Mouse (Mus musculus): ENCODE data around the gene Hcn3.

The Hcn3 gene

DNA sequence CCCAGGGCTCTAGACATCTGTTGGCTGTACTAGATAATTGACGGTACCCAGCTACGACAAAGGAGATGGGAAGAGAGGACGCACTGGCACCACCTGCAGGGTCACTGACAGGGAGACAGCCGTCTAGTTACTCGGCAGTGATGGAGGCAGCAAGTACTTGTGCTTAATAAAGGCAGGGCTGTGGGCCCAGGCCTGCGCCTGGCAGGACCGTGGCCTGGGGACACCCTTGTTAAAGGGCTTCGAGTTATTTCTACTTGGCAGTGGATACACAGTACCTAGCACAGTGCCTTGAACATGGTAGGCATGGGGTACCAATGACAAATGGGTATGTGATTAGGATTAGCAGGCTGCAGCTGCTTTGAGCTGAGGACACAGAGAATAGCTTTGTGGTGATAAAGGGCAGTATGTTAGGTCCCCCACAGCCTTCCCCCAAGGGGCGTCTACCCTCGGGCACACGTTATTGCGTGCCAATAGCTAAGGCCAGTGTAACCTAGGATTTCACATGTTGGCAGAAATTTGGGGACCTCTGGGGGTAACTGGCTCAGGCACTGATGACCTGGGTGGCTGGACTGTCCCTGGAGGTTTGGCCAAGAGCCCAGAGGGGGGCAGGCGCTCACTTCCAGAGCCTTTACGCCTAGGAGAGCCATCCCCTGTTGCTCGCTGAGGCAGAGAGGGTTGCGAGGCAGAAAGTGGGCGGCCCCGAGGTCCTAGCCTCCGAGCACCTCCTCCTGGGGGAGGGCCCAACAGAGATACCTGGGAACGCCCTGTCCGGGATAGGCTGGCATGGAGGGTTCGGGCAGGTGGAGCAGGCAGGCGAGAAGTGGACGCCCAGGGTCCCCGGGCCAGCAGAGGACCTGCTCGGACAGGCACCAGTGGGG is 12.7 kb downstream of the Hcn3 start:
- no peak for DNase-seq (ENCODE audit: low spot score in 2 of 2)

DNA sequence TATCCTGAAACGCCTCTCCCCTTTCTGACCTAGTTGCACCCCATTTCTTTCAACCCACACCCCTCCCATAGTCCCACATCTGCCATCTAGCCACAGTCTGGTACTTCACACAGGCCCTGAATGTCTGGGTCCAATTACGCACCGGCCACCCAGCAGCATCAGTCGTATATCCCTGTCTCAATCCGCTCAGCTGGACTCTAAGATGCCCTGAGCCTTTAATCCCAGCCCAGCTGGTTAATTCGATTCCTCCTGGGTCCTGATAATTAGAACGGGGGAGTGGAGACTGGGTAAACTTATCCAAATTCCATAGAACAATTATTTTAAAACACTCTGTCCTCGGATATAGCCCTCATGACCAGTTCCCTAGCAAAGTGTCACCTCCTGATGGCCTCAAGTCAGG is 14.4 kb downstream of the Hcn3 start:
- no peak for DNase-seq (ENCODE audit: low spot score in 2 of 2)

DNA sequence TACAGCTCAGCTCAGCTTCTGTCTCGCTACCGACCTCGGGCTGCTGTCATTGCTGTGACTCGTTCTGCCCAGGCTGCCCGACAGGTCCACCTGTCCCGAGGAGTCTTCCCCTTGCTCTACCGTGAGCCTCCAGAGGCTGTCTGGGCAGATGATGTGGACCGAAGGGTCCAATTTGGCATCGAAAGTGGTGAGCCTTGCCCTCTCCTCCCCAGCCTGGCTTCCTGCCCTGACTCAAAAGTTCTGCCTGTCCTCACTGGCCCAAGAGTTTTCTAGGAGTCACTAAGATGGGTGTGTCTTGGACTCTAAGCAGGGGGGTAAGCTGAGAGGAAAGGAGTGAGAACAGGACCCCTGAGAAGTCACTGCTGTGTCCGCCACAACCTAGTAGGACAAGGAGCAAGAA is 15.2 kb downstream of the Hcn3 start:
- DNase-seq (ENCODE audit: low spot score in 2 of 2): no peak

GRCm38 (mm10) chr3:89136365-89136764 is 23.6 kb downstream of the Hcn3 start:
- peak; percentile 46 to 57 for DNase-seq (ENCODE audit: low spot score in 2 of 2)

DNA sequence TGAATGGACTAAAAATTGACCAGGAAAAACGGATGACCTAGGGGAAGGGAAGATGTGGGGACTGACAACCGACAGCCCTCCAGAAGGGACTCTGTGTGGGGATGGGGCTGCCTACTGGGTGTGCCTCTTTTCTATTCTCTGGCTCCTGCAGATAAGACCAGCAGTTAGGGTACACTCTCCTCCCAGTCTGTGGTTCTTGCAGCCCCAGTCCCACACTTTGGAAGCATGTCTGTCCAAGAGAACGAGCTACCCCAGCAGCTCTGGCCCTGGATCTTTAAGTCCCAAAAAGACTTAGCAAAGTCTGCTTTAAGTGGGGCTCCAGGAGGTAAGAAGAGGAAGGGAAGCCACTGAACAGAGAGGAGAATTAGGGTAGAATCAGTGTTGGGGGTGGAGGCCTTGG is 24.0 kb downstream of the Hcn3 start, which contains the start of gene Pklr:
Pklr (plus strand) TSS at position 185 of the 400 bp plus-strand sequence.
- no peak for DNase-seq (ENCODE audit: low spot score in 2 of 2)

GRCm38 (mm10) chr3:89133752-89134151 is 26.2 kb downstream of the Hcn3 start:
- DNase-seq (ENCODE audit: low spot score in 2 of 2): no peak

DNA sequence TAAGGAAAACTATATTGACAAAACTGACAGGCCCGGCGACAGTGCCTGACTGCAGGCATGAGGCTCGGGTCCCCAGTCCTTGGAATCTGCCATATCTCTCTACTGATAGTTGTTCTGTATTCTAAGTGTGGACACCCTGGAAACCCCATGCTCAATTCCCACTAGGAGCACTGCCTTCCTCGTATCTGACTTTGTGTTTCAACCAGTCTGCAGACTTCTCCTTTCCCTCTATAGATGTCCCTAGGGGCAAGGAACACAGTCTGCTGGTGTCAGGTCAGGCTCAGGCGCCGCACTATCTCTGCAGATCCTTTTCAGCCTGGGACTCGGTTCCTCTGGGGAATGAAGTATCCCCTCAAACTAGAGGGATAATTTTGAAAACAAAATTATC is 26.9 kb downstream of the Hcn3 start:
- no peak for DNase-seq (ENCODE audit: low spot score in 2 of 2)

DNA sequence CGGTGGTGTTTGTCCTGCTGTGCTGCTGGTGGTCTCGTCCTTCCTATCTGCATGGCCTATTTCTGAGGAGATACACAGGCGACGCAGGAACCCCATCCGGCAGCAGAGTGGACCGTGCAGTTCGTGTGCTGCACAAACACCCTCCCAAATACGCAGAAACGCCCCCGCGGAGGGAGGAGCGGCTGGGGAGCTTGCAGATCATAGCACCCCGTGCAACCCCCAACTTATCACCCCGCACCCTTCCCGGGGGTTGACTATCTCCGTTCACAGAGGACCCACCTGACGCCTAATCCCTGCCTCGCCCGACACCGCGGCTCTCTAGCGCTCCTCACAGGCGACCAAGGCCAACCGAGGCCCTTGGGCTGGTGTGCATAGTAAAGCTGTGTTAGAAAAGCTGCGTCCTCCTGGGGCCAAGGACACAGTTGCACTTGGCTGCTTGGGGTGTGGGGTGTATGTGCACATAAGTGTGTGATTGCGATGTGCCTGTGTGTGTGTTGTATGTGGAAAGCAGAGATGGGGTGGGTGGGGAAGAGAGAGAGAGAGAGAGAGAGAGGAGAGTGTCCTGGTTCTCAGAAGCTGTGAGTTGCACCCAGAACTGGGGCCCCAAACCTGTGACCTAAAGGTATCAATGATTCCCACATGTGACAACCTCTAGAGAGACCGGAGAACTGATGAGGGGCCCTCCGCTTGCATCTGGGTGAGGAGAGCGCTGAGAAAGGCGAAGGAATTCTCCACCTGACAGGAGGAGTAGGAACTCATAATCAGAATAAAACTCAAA is 27.5 kb downstream of the Hcn3 start:
- DNase-seq (ENCODE audit: low spot score in 2 of 2): peak in 1 of 2 experiments; percentile 76

GRCm38 (mm10) chr3:89131816-89132215 is 28.2 kb downstream of the Hcn3 start:
- DNase-seq (ENCODE audit: low spot score in 2 of 2): no peak

GRCm38 (mm10) chr3:89129908-89130307 is 30.1 kb downstream of the Hcn3 start:
- no peak for DNase-seq (ENCODE audit: low spot score in 2 of 2)

GRCm38 (mm10) chr3:89125981-89126380 is 34.0 kb downstream of the Hcn3 start:
- no peak for DNase-seq (ENCODE audit: low spot score in 2 of 2)

DNA sequence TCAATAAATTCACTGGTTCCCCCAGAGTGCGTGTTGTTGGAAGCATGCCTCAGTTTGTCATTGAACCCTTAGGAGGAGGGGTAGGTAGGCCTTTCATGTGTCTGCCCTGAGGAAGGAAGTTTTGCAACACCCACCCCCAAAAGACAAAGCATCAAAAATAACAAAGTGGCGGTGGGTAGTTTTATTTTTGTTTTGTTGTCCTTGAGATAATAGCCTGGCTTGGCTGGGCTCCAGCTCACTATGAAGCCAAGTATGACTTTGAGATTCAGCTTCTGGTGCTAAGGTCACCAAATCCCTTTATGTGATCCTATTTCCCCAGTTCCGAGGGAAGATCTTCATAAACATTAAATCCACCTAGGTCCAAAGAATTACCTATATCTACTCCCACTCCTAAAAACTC is 35.8 kb downstream of the Hcn3 start:
- no peak for DNase-seq (ENCODE audit: low spot score in 2 of 2)

DNA sequence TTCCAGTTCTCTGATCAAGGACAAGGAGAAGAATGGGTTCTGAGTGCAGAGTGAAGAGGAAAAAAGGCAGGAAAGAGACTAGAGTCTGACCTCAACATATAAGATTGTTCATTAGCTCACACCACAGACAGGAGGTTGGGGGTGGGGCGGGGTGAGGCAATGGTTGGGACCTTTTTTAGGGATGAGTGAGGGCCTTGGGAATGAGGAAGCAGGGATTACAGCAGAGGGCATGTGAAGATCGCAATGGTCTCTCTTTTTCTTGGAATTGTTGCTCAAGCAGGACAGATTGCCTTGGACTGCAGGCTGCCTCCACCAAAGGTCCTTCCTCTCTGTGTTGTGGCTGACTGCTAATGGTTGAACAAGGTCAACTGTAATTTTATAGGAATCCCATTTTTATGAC is 36.7 kb downstream of the Hcn3 start:
- DNase-seq (ENCODE audit: low spot score in 2 of 2): no peak

DNA sequence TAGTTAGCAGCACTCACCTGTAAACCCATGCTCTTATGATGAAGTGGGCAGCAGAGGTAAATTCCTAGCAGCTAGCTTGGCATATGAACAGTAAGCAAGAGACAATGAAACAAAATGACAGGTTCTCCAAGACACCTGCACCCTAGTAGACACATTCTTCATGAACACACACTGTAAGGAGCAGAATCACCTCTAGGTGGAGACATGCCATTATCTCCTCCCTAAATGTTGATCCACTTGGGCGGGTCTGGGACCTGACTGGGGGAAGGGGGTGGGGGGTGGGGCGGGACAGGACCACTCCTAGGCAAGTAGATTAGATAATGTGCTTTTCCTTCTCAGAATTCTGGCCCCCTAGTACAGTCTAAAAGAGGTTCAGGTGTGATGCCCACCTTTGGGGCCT is 44.5 kb downstream of the Hcn3 start:
- DNase-seq (ENCODE audit: low spot score in 2 of 2): no peak

DNA sequence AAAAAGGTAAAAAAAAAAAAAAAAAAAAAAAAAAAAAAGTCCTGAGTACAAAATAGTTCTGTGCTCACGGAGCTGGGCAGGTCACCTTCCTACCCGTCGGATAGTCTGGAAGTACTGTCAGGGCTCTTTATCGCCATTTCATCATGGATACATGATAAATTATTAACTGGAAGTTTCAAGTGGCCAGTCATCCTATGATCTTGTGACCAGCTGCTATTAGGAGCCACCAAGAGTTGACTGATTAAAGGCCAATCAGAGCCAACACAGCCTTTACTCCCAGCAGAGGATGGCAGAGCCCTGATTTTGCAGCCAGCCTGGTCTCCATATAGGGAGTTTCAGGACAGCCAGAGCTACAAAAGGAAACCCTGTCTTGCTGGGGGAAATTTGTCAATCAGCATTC is 46.9 kb downstream of the Hcn3 start:
- DNase-seq (ENCODE audit: low spot score in 2 of 2): no peak

- DNase-seq (ENCODE audit: low spot score in 2 of 2): no peak
These were observed 51.9 kb downstream of the Hcn3 start for GRCm38 (mm10) chr3:89108146-89108545.

- no peak for DNase-seq (ENCODE audit: low spot score in 2 of 2)
These were observed 52.5 kb downstream of the Hcn3 start for GRCm38 (mm10) chr3:89107545-89107944.

DNA sequence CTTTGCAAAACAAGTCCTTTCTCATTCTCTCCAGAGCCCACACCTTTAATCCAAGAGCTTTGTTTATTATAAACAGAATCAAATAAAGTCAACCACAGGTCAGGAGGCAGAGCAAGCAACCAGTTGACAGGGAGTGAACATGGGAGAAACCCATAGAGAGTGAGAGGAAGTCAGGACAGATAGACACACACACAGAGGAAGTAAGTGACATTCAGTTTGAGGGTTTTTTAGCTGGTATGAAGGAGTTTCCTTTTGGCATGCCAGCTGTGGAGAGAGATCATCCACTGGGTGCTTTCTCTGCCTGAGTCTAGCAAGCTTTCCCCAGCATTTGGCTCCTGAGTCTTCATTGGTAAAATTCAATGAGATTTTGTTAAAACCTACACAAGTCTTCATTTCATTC is 53.1 kb downstream of the Hcn3 start:
- no peak for DNase-seq (ENCODE audit: low spot score in 2 of 2)

GRCm38 (mm10) chr3:89103291-89103595 is 56.8 kb downstream of the Hcn3 start:
- DNase-seq (ENCODE audit: low spot score in 2 of 2): no peak

DNA sequence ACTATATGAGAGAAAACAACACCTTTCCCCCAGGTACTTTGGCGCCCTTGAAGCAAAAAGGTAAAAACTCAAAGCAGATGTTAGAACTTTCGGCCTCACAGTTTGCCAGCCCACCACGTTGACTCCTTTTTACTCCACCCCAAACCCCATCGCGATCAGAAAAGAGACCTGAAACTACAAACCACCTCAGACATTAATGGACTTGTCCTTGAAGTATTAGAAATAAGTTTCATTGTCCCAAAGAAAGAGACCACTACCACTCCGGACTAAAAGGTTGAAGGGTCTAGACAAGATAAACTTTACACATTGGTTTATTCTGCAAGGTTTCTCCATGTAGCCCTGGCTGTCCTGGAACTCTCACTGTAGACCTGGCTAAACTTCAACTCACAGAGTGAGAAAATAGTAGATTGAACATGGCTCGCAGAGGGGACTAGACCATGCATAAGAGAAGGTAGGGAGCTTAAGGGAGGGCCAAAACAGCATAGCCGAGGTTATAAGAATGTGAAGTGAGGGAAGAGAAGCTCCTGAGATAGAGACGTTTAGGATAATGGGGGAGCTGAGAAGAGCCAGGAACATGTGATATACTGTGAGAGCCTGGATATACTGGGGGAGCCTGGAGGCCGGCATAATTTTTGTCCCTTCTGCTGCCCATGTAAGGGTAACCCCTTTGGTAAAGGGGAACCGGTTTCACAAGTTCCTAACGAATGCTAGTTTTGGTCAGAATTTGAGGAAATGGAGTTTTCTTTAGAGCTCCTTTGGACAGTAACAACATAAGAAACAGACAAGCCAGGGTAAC is 57.3 kb downstream of the Hcn3 start:
- DNase-seq (ENCODE audit: low spot score in 2 of 2): no peak

GRCm38 (mm10) chr3:89101812-89102494 is 58.0 kb downstream of the Hcn3 start, which contains the start of gene Fdps:
Gene Fdps, minus strand, starts transcription at chr3:89101959.
- peak; percentile 83 to 97 for DNase-seq (ENCODE audit: low spot score in 2 of 2)

DNA sequence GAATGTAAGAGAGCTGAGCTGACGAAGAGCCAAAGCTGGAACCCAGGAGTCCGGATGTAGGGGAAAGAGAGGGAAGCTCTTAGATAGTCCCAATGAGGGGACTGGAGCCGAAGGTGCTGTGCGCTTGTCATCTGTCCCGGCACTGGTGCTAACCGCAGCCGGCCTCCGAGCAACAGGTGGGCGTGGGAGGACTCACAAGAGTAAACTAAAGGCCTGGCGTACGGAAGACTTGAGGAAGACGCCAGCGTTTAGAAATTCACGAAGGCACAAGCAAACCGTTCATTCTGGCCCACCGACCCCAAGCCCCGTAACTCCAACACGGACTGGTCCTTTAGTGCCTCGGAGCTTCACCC is 58.6 kb downstream of the Hcn3 start:
- no peak for DNase-seq (ENCODE audit: low spot score in 2 of 2)

Data from spleen, postnatal 10 days (tissue).